Mouse (Mus musculus) ES-E14 (cell line): Measurements from ENCODE around the gene Lmf1. TPM values are rescaled to one million over a fixed set of nuclear protein-coding genes. Genes with fewer than 3 reads are reported as not detected.

Experiments
- DNase-seq: peaks from one replicate; pipeline ENCODE4 v3.0.0-alpha.2; 2013; ENCODE audit warnings: low read depth, low spot score
- H3K27ac ChIP-seq: 2 replicates; pipeline ENCODE4 v1.5.1; 2012; ENCODE audit warnings: low read depth, mild to moderate bottlenecking, low read length, moderate library complexity, mixed read lengths; ENCODE audit not compliant: poor library complexity, insufficient read depth, severe bottlenecking
- H3K36me3 ChIP-seq: 2 replicates; pipeline ENCODE4 v1.6.1; 2012; ENCODE audit warnings: mild to moderate bottlenecking, low read length, moderate library complexity, mixed read lengths; ENCODE audit not compliant: control insufficient read depth, poor library complexity, insufficient read depth, severe bottlenecking
- H3K4me1 ChIP-seq, 2 experiments: fragments of 150-350 bp in 1 of 2; sonication (generic) in 1 of 2; 2 replicates each; pipeline ENCODE4 v1.6.1; 2012; ENCODE audit warnings: low read length in 2 of 2, mild to moderate bottlenecking in 1 of 2, mixed read lengths in 1 of 2; ENCODE audit not compliant: control insufficient read depth in 2 of 2, insufficient read depth in 2 of 2, poor library complexity in 1 of 2
- H3K4me3 ChIP-seq, 2 experiments: fragments of 150-350 bp in 1 of 2; sonication (generic) in 1 of 2; 2 replicates each; pipeline ENCODE4 v1.5.1; 2012; ENCODE audit warnings: low read length in 2 of 2, low read depth in 1 of 2, mild to moderate bottlenecking in 1 of 2, mixed read lengths in 1 of 2; ENCODE audit not compliant: insufficient read depth in 1 of 2, poor library complexity in 1 of 2, severe bottlenecking in 1 of 2
- H3K9ac ChIP-seq: 2 replicates; pipeline ENCODE4 v1.6.1; 2012; ENCODE audit warnings: low read depth, mild to moderate bottlenecking, low read length, mixed read lengths; ENCODE audit not compliant: poor library complexity, insufficient read depth, severe bottlenecking
- H3K9me3 ChIP-seq: fragments of 150-350 bp; sonication (generic); 2 replicates; pipeline ENCODE4 v1.6.1; 2012; ENCODE audit warnings: low read depth, mild to moderate bottlenecking, low read length; ENCODE audit not compliant: control insufficient read depth, insufficient read depth
- CHD2 ChIP-seq: IDR thresholded peaks from 2 replicates; pipeline ENCODE4 v1.6.1; 2014; ENCODE audit warnings: mild to moderate bottlenecking, low read depth, low read length, inconsistent platforms
- HCFC1 ChIP-seq: IDR thresholded peaks from 2 replicates; pipeline ENCODE4 v1.6.1; 2012; ENCODE audit warnings: low read length, inconsistent platforms, borderline replicate concordance; ENCODE audit not compliant: insufficient read depth
- MAFK ChIP-seq: IDR thresholded peaks from 2 replicates; pipeline ENCODE4 v1.6.1; 2014; ENCODE audit warnings: mild to moderate bottlenecking, low read depth, low read length, inconsistent platforms; ENCODE audit not compliant: insufficient read depth
- ZC3H11A ChIP-seq: IDR thresholded peaks from 2 replicates; pipeline ENCODE4 v1.6.1; 2012; ENCODE audit warnings: low read depth, mild to moderate bottlenecking, inconsistent platforms, low read length, borderline replicate concordance
- ZNF384 ChIP-seq: IDR thresholded peaks from 2 replicates; pipeline ENCODE4 v1.6.1; 2012; ENCODE audit warnings: low read depth, low read length, inconsistent platforms
- in situ Hi-C, 2 experiments: fragments of 600-800 bp; cut with MboI; formaldehyde crosslinking; loops; one replicate each; pipeline ENCODE4 v1.15.1; 2025; ENCODE audit warnings: low sequenced_read_pairs in 2 of 2, inconsistent platforms in 1 of 2; ENCODE audit not compliant: unreplicated experiment in 2 of 2
- total RNA-seq: library from RNA; depleted of rRNA; stranded (reverse); fragments of 300-350 nt; gene quantifications from 2 replicates; pipeline ENCODE4 v1.2.3, GENCODE M21; 2012

The Lmf1 gene
- total RNA-seq, 1 experiment, result 16.6 TPM

- no peaks in the 10 kb centered on the region for H3K4me1 ChIP-seq
- H3K27ac ChIP-seq, result no peak overlapping the region
- no peaks in the 10 kb centered on the region for H3K9me3 ChIP-seq
- no peak overlapping the region for H3K9ac ChIP-seq
- in situ Hi-C loops, result no loop called here
- H3K36me3 ChIP-seq, result no peaks in the 10 kb centered on the region; the same call in 1 of the 2 replicates
- H3K4me3 ChIP-seq, result no peak overlapping the region
- TF ChIP-seq MAFK, result no peak
- no peak for TF ChIP-seq ZNF384
- TF ChIP-seq CHD2, result no peak
- TF ChIP-seq HCFC1, result no peak
- no peak for TF ChIP-seq ZC3H11A
- DNase-seq, result no peak
Observed at GRCm38 (mm10) chr17:25635387-25635786, 56.5 kb downstream of the Lmf1 start.

- no peak overlapping the region for H3K9ac ChIP-seq
- H3K27ac ChIP-seq, result no peak overlapping the region
- H3K9me3 ChIP-seq, result no peaks in the 10 kb centered on the region
- in situ Hi-C loops, result no loop called here
- H3K4me3 ChIP-seq, result no peak overlapping the region
- no peaks in the 10 kb centered on the region; the same call in 1 of the 2 replicates for H3K36me3 ChIP-seq
- DNase-seq, result no peak
- no peak for TF ChIP-seq ZC3H11A
- no peak for TF ChIP-seq MAFK
- no peak for TF ChIP-seq CHD2
- TF ChIP-seq HCFC1, result no peak
- no peak for TF ChIP-seq ZNF384
- no peaks in the 10 kb centered on the region for H3K4me1 ChIP-seq
Observed at GRCm38 (mm10) chr17:25635806-25636205, 56.9 kb downstream of the Lmf1 start.

GRCm38 (mm10) chr17:25637986-25638385 lies 59.1 kb downstream of the Lmf1 start:
- no peaks in the 10 kb centered on the region for H3K9me3 ChIP-seq
- DNase-seq, result no peak
- H3K9ac ChIP-seq, result no peak overlapping the region
- TF ChIP-seq HCFC1 (no peak), ZC3H11A (no peak), MAFK (no peak), CHD2 (no peak), ZNF384 (no peak)
- H3K4me3 ChIP-seq, result no peak overlapping the region
- no peaks in the 10 kb centered on the region; the same call in 1 of the 2 replicates for H3K36me3 ChIP-seq
- in situ Hi-C loops, result no loop called here
- H3K27ac ChIP-seq, result no peak overlapping the region
- no peaks in the 10 kb centered on the region for H3K4me1 ChIP-seq

GRCm38 (mm10) chr17:25638442-25638841 lies 59.6 kb downstream of the Lmf1 start:
- H3K27ac ChIP-seq, result no peak overlapping the region
- H3K9ac ChIP-seq, result no peak overlapping the region
- no peak for DNase-seq
- H3K4me1 ChIP-seq, result no peaks in the 10 kb centered on the region
- no peak overlapping the region for H3K4me3 ChIP-seq
- in situ Hi-C loops, result no loop called here
- H3K9me3 ChIP-seq, result no peaks in the 10 kb centered on the region
- no peak for TF ChIP-seq MAFK
- TF ChIP-seq ZNF384, result no peak
- no peak for TF ChIP-seq ZC3H11A
- no peak for TF ChIP-seq CHD2
- TF ChIP-seq HCFC1, result no peak
- no peaks in the 10 kb centered on the region; the same call in 1 of the 2 replicates for H3K36me3 ChIP-seq

GRCm38 (mm10) chr17:25640956-25641355 lies 62.1 kb downstream of the Lmf1 start:
- Histone ChIP-seq H3K9me3 (no peaks in the 10 kb centered on the region), H3K36me3 (no peaks in the 10 kb centered on the region; the same call in 1 of the 2 replicates), H3K4me1 (peaks cover 0 to 2% of the 10 kb centered on the region in 2 experiments; a peak in 1 of 4 replicates), H3K9ac (no peak overlapping the region), H3K27ac (no peak overlapping the region), H3K4me3 (no peak overlapping the region)
- no peak for TF ChIP-seq ZNF384
- TF ChIP-seq HCFC1, result no peak
- TF ChIP-seq MAFK, result no peak
- DNase-seq, result no peak
- in situ Hi-C loops, result no loop called here
